Mouse (Mus musculus) layer of hippocampus, postnatal 36 days (tissue): ENCODE results near the gene Qsox2. TPM values are rescaled to one million over a fixed set of nuclear protein-coding genes. Genes with fewer than 3 reads are reported as not detected.

Experiments used
- DNase-seq, 2 experiments: peaks; one replicate each; pipeline ENCODE4 v3.0.0; 2022
- total RNA-seq, 2 experiments: library from RNA; stranded (reverse); gene quantifications; 2 replicates each; pipeline ENCODE4 v1.2.3; 2021

Gene Qsox2
- 10 to 100 TPM; 25.6 to 26.2 TPM for total RNA-seq

- peak; percentile 80 to 82 for DNase-seq
These were observed at the start of gene Qsox2 for GRCm38 (mm10) chr2:26237290-26237782. Qsox2 (minus strand) TSS chr2:26237525.

GRCm38 (mm10) chr2:26286391-26286790, 49.1 kb upstream of the Qsox2 start:
- no peak for DNase-seq

GRCm38 (mm10) chr2:26285804-26286203, 48.5 kb upstream of the Qsox2 start:
- no peak for DNase-seq

GRCm38 (mm10) chr2:26280594-26280993, 43.3 kb upstream of the Qsox2 start:
- no peak for DNase-seq

GRCm38 (mm10) chr2:26279712-26280111, 42.4 kb upstream of the Qsox2 start:
- no peak for DNase-seq

- DNase-seq, result peak; percentile 17 to 54
These were observed 36.3 kb upstream of the Qsox2 start for GRCm38 (mm10) chr2:26273611-26274010.

GRCm38 (mm10) chr2:26268216-26268615, 30.9 kb upstream of the Qsox2 start:
- DNase-seq, result no peak

- no peak for DNase-seq
These were observed 28.9 kb upstream of the Qsox2 start for GRCm38 (mm10) chr2:26266066-26266742.

- no peak for DNase-seq
These were observed 27.8 kb upstream of the Qsox2 start for GRCm38 (mm10) chr2:26265095-26265494.

GRCm38 (mm10) chr2:26264646-26265045, 27.3 kb upstream of the Qsox2 start:
- no peak for DNase-seq

GRCm38 (mm10) chr2:26257315-26258096, 20.2 kb upstream of the Qsox2 start:
- no peak for DNase-seq

GRCm38 (mm10) chr2:26254816-26255215, 17.5 kb upstream of the Qsox2 start:
- no peak for DNase-seq

GRCm38 (mm10) chr2:26252514-26253206, 15.3 kb upstream of the Qsox2 start:
- DNase-seq, result no peak

- no peak for DNase-seq
These were observed 10.2 kb upstream of the Qsox2 start for GRCm38 (mm10) chr2:26247531-26247930.

GRCm38 (mm10) chr2:26240841-26241240, 3.5 kb upstream of the Qsox2 start:
- no peak for DNase-seq

GRCm38 (mm10) chr2:26240330-26240729, 3.0 kb upstream of the Qsox2 start:
- no peak for DNase-seq

GRCm38 (mm10) chr2:26236681-26237289, 540 bp downstream of the Qsox2 start:
- DNase-seq, result no peak

- no peak for DNase-seq
These were observed 2.6 kb downstream of the Qsox2 start for GRCm38 (mm10) chr2:26234771-26235170.

GRCm38 (mm10) chr2:26234253-26234652, 3.1 kb downstream of the Qsox2 start:
- DNase-seq, result no peak

- no peak for DNase-seq
These were observed 6.0 kb downstream of the Qsox2 start for GRCm38 (mm10) chr2:26231366-26231765.

GRCm38 (mm10) chr2:26230253-26230652, 7.1 kb downstream of the Qsox2 start:
- DNase-seq, result no peak

- DNase-seq, result peak in 1 of 2 experiments; percentile 38
These were observed 9.5 kb downstream of the Qsox2 start for GRCm38 (mm10) chr2:26227788-26228187.

GRCm38 (mm10) chr2:26225242-26225641, 12.1 kb downstream of the Qsox2 start:
- DNase-seq, result no peak
